Mouse (Mus musculus) macrophage (primary cell): ENCODE results near the gene Bri3bp. TPM values are rescaled to one million over a fixed set of nuclear protein-coding genes. Genes with fewer than 3 reads are reported as not detected.
"Not testable (repeated sequence)": the region's sequence is repeated elsewhere in the genome, so short reads cannot be mapped to it uniquely, and the experiment has no call there.

Source experiments
- H3K27ac ChIP-seq: fragments of 350-480 bp; formaldehyde crosslinking; 2 replicates; pipeline ENCODE4 v1.9.0; 2021
- H3K36me3 ChIP-seq: fragments of 350-480 bp; formaldehyde crosslinking; 2 replicates; pipeline ENCODE4 v1.9.0; 2021; ENCODE audit errors: inconsistent target
- H3K4me3 ChIP-seq: fragments of 350-480 bp; formaldehyde crosslinking; 2 replicates; pipeline ENCODE4 v1.9.0; 2021; ENCODE audit errors: inconsistent target
- H3K79me2 ChIP-seq: fragments of 350-480 bp; formaldehyde crosslinking; 2 replicates; pipeline ENCODE4 v1.9.0; 2021; ENCODE audit errors: inconsistent target
- WGBS: methylation state at CpG from one replicate; pipeline ENCODE4 v1.1.7; 2026; ENCODE audit warnings: inconsistent platforms; ENCODE audit not compliant: missing documents; 5-methylcytosine and 5-hydroxymethylcytosine counted together
- polyA plus RNA-seq: library from polyadenylated mRNA; stranded (reverse); fragments of 250-400 nt; gene quantifications from 3 replicates; pipeline ENCODE4 v1.2.4, GENCODE M21; 2018; ENCODE audit warnings: inconsistent platforms
- total RNA-seq, 78 experiments: library from RNA; depleted of rRNA; stranded (reverse); fragments of 250-400 nt; gene quantifications; 1 replicate in 9 of 78; 2 replicates in 24 of 78; 3 replicates in 43 of 78; 4 replicates in 2 of 78; pipeline ENCODE4 v1.2.4; 2018; ENCODE audit warnings: inconsistent platforms in 56 of 78

Bri3bp gene
- 1 to 10 TPM in 13 of 26 experiments, under 1 TPM in 12, not detected in 1; 0.17 to 5.0 (median 1.0) TPM for total RNA-seq (2018; cell fraction: chromatin; rRNA removed)
- total RNA-seq (2018; cell fraction: cytosol; rRNA removed): 1 to 10 TPM; 1.5 to 8.9 (median 3.8) TPM
- 1 to 10 TPM; 1.1 to 8.5 (median 2.7) TPM for total RNA-seq (2018; cell fraction: nucleus; rRNA removed)
- 3.6 to 7.6 TPM (median 5.6 TPM) in 3 replicates for polyA plus RNA-seq

DNA sequence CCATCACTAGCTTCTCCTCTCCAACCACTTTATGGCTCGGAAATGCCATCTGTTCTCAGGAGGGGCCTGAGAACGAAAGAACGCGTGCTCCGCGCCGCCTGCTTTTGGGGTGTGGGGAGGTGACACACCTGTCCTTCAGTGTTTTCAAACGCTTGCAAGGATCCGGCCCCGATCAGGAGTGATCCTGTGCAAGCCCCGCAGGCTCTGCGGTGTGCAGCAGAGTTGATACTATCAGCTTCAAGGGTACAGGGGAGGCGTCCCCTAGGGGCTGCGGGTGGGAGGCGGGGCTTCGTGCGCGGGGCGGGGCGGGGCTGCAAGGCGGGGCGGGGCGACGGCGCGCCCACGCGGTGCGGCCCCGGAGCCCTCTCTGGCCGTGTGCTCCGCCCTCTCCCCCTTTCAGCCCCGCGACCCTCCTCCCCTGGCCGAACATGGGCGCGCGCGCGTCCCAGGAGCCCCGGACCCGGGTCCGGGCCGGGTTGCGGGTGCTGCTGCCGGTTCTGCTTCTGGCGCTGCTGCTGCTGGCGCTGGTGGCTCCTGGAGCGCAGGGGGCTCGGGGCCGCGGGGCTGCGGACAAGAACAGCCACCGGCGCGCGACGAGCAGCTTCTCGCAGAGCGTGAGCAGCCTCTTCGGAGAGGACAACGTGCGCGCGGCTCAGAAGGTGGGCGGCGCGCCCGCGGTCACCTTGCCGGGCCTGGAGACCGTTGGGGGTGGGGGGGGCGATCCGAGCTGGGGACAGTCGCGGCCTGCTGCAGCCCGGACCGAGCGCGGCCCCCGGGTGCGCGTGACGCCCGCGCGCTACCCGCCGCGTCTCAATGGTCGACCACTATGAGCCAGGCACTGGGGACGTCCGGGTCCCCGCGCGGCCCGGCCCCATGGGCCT lies at the start of gene Bri3bp:
Gene Bri3bp (plus strand): TSS at position 335 of the 881 bp plus-strand sequence.
- no peak within 1 kb of the TSS for H3K27ac ChIP-seq
- H3K79me2 ChIP-seq: peaks cover 19% of the 10 kb centered on the region; the same call in 1 of the 2 replicates
- no peaks in the 10 kb centered on the region for H3K36me3 ChIP-seq
- peak within 1 kb of the TSS; percentile 42 for H3K4me3 ChIP-seq
- under 1% methylated on average over 59 of the region's 97 CpGs for WGBS

DNA sequence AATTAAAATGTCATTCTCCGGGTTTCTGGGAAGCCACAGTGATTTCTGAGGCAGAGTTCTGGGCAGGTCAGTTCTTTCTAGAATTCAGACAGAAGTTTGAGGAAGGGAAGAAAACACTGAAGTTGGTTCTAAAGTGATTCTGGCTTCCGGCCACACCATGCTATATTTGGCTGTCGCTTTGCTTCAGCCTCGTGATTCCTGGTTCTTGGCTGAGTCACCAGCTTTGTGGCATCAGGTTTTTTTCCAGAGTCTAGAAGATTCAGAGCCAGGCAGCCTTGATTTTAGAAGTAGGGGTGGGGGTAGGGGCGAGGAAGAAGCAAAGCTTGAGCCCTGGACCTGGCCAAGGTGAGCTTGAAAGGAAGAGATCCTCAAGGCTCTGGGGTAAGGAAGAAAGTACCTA lies 49.8 kb upstream of the Bri3bp start:
- WGBS: 0% methylated on average over 3 of the region's 5 CpGs
- H3K4me3 ChIP-seq: peak overlapping the region; percentile 33
- H3K27ac ChIP-seq: peak overlapping the region; percentile 100
- H3K79me2 ChIP-seq: peaks cover 42% of the 10 kb centered on the region
- no peaks in the 10 kb centered on the region for H3K36me3 ChIP-seq

DNA sequence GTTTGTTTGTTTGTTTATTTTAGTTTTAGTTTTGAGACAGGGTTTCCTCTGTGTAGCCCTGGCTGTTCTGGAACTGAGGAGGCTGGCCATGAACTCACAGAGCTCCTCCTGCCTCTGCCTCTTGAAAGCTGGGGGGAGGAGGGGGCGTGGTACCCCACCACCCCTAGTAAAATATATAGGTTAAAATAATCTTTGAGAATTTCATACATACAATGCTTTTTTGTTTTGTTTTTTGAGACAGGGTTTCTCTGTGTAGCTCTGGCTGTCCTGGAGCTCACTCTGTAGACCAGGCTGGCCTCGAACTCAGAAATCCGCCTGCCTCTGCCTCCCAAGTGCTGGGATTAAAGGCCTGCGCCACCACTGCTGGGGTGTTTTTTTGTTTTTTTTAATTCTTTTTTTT lies 49.2 kb upstream of the Bri3bp start:
- 100% methylated on average over 1 of the region's 4 CpGs for WGBS
- H3K36me3 ChIP-seq: not testable (repeated sequence)
- Histone ChIP-seq H3K4me3 (peak overlapping the region; percentile 33), H3K79me2 (peaks cover 39% of the 10 kb centered on the region), H3K27ac (peak overlapping the region; percentile 100)

DNA sequence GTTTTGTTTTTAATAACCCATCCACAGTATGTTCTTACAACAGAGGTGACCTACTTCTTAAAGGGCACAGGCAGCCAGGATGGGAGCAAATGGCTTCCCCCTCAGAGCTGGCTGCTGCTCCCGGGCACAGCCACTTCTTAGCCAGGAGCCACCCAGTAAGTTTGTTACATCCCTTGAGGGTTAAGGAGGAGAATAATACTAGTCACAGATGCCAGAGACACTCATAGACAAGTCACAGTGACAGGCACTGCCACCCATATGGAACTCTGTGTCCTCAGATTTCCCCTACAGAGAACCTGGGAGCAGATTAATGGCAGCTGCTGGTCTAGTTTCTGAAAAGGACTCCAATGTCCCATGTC lies 48.8 kb upstream of the Bri3bp start:
- Histone ChIP-seq H3K79me2 (peaks cover 37% of the 10 kb centered on the region), H3K4me3 (peak overlapping the region; percentile 33), H3K36me3 (no peaks in the 10 kb centered on the region), H3K27ac (peak overlapping the region; percentile 100)
- WGBS: 40% methylated on average over 1 of the region's 1 CpGs

DNA sequence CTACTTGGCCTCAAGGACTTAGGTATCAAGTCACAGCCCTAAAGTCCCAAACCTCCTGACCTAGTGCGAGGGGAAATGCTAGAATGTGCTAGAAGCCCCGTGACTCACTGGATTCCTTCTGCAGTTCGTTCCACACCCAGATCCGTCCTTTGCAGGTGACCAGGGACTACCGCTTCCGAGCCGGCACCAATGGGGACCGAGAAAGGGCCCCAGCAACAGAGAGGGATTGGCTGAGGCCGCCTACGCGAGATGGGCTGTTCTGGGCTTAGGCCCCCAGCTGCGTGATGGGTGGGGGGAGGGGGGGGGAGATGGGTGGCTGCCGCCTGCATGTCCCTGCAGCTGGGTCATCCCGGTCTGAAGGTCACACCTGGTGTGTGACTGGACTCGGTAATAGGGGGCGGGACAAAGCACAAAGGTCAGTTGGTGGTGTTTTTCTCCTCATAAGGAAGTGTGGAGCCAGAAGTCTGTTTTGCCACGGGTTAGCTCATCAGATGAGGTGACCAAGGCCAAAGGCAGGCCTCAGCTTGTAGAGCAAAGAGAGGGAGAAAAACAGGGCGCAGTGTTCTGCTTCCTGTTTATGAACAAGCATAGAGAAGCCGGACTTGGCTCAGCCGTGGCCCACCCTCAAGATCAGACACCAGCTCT lies 48.3 kb upstream of the Bri3bp start:
- Histone ChIP-seq H3K79me2 (peaks cover 35% of the 10 kb centered on the region), H3K36me3 (no peaks in the 10 kb centered on the region), H3K27ac (peak overlapping the region; percentile 100), H3K4me3 (peak overlapping the region; percentile 33)
- 1% methylated on average over 19 of the region's 20 CpGs for WGBS

DNA sequence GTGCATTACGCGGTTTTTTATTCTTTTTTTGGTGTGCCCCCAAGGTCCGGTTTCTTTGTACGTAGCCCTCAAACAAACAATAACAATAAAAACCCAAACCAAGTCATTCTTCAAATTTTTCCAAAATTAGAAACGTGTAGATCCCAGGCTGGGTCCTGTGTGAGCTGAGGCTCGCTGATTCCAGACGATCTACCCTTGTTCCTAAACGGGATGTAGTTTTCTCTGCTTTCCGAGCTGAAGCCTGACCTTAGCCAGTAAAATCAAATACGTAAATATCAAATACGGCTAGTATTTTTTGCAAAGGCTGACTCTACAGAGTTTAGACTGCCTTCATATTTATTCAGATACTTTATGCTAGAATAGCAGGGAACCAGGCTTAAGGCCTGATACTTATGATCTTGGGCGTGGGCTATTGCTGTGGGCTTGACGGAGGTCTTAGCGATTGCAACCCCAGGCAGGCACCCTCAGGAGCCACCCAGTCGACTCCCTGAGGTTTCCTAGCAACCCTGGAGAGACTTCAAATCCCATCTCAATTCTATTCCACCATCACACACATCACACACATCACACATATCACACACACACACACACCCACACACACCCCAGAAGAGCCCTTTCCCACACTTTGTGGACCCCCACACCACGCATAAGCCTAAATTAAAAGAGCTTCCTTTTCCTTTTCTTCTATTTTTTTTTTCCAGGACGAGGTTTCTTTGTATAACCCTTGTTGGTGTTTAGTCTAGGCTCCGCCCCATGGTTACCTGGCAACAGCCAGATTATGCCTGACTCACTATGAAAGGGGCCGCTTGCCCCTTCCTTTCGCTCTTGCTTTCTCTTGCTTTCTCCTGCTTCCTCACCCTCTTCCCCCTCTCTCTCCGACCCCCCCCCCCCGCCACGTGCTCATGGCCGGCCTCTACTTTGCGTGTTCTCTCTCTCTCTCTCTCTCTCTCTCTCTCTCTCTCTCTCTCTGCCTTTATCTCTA lies 47.5 kb upstream of the Bri3bp start:
- peak overlapping the region; percentile 100 for H3K27ac ChIP-seq
- no peaks in the 10 kb centered on the region for H3K36me3 ChIP-seq
- 4% methylated on average over 16 of the region's 25 CpGs for WGBS

DNA sequence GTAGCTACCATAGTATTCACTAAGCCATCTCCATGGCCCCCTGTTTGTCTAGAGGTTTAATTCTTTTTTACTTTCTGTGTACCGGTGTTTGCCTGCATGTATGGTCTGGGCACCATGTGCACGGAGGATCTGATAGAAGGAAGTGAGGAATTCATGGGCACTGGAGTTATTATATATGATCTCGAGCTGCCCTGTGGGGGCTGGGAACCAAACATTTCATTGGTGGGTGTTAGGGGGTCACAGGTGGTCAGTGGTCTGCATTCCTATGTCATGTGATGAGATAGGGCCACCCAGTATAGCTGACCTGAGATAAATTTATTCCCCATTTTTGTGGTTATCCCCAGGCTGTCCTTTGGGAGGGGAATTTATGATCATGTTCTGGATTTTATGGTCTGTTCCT lies 46.4 kb upstream of the Bri3bp start:
- Histone ChIP-seq H3K79me2 (peaks cover 22% of the 10 kb centered on the region; the same call in 1 of the 2 replicates), H3K36me3 (no peaks in the 10 kb centered on the region), H3K4me3 (no peak overlapping the region), H3K27ac (peak overlapping the region; percentile 100)
- 25% methylated on average over 3 of the region's 3 CpGs for WGBS

More for the DNA sequence above, 47.5 kb upstream of the Bri3bp start:
- Histone ChIP-seq H3K79me2 (peaks cover 26% of the 10 kb centered on the region), H3K4me3 (peak overlapping the region; percentile 24)

DNA sequence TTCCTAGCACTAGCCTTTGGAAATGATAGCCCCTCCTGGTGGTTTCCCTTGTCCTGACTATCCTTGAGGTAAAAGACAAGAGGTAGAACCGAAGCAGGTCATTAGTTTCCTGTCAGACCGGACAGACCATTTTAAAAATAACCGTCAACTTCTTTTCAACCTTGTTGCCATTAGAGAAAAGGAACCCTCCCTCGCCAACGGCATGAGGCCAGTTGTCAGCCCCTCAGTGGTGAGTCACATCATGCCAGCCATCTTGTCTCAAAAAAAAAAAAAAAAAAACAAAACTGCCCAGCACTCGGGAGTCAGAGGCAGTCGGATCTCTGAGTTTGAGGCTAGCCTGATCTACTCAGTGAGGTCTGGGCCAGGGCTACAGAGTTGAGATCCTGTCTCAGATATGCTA lies 40.5 kb upstream of the Bri3bp start:
- WGBS: 61% methylated on average over 7 of the region's 7 CpGs
- Histone ChIP-seq H3K79me2 (no peaks in the 10 kb centered on the region), H3K4me3 (no peak overlapping the region), H3K27ac (no peak overlapping the region), H3K36me3 (no peaks in the 10 kb centered on the region)

DNA sequence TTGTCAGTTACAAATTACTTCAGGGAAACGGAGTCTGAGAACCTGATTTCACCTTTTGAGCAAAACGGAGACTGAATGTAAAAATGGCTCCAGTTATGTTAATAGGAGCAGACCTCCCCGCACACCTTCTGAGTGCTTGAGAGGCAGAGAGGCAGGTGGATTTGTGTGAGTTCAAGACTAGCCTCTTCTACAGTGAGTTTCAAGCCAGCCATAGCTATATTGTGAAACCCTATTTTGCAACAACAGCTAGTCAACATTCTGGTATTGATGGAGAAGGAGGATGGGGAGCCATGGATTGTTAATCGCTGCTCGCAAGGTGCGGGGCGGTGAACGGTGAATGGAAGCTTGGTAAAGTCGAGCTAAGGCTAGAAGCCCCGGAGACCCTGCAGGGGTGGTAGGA lies 38.9 kb upstream of the Bri3bp start:
- H3K79me2 ChIP-seq: no peaks in the 10 kb centered on the region
- H3K4me3 ChIP-seq: no peak overlapping the region
- WGBS: 88% methylated on average over 10 of the region's 10 CpGs
- H3K27ac ChIP-seq: no peak overlapping the region
- no peaks in the 10 kb centered on the region for H3K36me3 ChIP-seq

DNA sequence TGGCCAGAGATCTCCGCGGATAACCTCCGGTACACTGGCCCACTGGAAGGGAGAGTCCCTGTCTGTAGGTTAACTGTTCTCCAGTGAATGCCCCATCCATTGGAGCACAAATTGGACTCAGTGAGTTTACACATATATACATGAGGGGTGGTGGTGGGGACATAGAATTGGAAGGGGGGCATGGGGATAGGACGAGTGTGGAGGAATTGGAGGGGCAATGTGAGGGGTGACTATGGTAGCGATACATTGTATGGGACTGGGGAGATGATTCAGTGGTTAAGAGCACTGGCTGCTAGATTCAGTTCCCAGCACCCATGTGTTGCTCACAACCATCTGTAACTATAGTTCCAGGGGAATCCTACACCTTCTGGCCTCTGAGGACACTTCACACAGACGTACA lies 38.4 kb upstream of the Bri3bp start:
- no peak overlapping the region for H3K27ac ChIP-seq
- WGBS: 98% methylated on average over 6 of the region's 6 CpGs
- no peak overlapping the region for H3K4me3 ChIP-seq
- H3K79me2 ChIP-seq: no peaks in the 10 kb centered on the region
- no peaks in the 10 kb centered on the region for H3K36me3 ChIP-seq

DNA sequence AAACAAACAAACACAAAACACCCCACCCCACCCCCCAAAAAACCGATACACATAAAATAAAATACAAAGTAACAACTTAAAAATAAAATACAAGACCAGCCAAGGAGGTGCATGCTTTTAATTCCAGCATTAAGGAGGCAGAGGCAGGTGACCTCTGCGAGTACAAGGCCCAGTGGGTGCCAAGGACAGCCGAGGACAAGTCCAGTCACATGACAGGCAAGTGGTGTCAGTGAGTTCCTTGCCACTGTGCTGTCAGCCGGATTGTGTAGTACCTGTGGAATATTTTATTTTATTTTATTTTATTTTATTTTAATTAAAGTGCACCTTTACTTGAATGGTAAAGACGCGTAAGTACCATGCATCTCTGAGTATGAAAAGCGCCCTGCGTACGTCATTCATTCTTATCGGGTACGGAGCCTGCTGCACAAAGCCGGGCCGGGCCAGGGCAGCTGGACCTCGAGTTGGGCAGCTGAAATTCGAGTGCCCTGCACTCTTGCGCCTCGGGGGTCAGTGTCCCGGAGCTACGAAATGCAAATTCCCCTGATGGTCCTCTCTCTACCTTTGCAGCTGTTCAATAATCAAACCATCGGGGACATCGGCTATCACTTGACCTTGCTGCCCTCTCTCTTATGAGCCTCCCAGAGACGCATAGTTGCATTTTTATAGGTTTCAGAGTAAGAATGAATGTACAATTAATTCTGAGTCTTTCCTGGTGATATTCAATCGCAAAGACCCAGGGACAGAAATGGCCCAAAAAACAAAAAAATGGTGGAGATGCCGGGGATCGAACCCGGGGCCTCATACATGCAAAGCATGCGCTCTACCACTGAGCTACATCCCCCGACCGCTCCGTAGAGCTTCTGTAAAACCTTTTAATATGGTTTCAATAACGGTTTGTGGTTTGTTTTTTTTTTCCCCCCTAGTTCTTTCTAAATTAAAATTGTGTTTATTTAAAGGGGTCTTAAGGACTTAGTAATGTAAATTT lies 37.6 kb upstream of the Bri3bp start:
- H3K36me3 ChIP-seq: no peaks in the 10 kb centered on the region
- 60% methylated on average over 27 of the region's 31 CpGs for WGBS
- H3K27ac ChIP-seq: peak overlapping the region; percentile 94
- peak overlapping the region; percentile 54 for H3K4me3 ChIP-seq
- no peaks in the 10 kb centered on the region for H3K79me2 ChIP-seq

DNA sequence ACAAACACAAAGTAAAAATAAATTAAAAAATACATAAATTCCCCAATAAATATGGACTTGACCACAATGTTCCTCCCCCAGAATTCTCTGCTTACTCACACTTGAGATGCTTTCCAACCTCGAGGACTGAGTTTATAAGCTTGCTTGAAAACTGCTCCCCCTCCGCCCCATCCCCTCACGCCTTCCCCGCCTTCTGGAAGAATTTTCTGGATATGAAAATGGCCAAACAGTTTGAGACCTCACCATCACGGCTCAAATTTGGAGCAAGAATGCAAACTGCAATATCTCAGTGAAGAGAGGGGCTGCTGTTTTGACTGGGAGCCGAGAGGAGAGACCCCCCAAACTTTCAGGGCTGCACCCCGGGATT lies 36.8 kb upstream of the Bri3bp start:
- peak overlapping the region; percentile 54 for H3K4me3 ChIP-seq
- H3K27ac ChIP-seq: peak overlapping the region; percentile 94
- H3K79me2 ChIP-seq: no peaks in the 10 kb centered on the region
- WGBS: 3% methylated on average over 6 of the region's 7 CpGs
- no peaks in the 10 kb centered on the region for H3K36me3 ChIP-seq

DNA sequence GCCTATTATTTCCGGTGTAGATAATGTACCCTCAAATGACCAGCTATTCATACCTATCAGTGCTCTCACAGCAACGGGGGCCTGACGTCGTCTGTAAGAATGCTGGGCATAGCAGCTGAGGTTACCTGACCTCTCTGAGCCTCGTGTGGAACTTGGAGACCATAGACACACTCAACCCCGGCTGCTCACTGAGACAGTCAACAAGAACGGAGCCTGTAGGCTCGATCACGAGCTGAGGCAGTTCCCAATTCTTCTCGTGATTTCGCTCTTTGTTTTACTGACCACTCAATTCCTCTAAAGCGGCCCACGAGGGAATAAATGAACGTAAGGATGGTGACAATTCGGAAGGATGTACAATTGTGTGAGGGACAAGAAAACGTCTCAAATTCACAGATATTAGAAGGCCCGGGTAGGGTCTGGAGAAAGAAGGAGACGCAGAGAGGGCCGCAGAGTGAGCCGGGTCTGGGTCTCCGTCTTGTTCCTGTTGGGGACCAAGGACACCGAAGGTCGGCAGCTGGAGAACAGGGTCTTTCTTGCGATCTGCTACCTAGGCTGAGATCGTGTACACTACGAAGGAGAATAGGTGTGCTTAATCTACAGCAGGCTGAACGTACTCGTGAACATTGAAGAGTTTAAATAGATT lies 36.3 kb upstream of the Bri3bp start:
- Histone ChIP-seq H3K4me3 (peak overlapping the region; percentile 54), H3K27ac (peak overlapping the region; percentile 94), H3K36me3 (no peaks in the 10 kb centered on the region), H3K79me2 (no peaks in the 10 kb centered on the region)
- 2% methylated on average over 28 of the region's 28 CpGs for WGBS
